Mouse (Mus musculus) heart, postnatal 0 days (tissue): Measurements from ENCODE around the gene Zim1. TPM values are rescaled to one million over a fixed set of nuclear protein-coding genes. Genes with fewer than 3 reads are reported as not detected.
A peak's percentile ranks its signal among the peaks of the same experiment; 100 is the strongest.

Source experiments
- ATAC-seq: fragments of 200-750 bp; cut with Nextera tagmentation; 2 replicates; pipeline ENCODE4 v1.8.0; 2017; ENCODE audit warnings: low read depth, moderate number of reproducible peaks, moderate library complexity; ENCODE audit not compliant: insufficient read depth
- DNase-seq: peaks from one replicate; pipeline ENCODE4 v3.0.0-alpha.2; 2016; ENCODE audit warnings: low spot score
- H3K27ac ChIP-seq: fragments of 300-500 bp; sonication (generic); 2 replicates; pipeline ENCODE4 v1.5.1; 2014; ENCODE audit warnings: low read depth, mild to moderate bottlenecking
- H3K27me3 ChIP-seq: fragments of 300-500 bp; sonication (generic); 2 replicates; pipeline ENCODE4 v1.6.1; 2014; ENCODE audit warnings: low read length, mixed read lengths; ENCODE audit not compliant: control insufficient read depth, insufficient read depth
- H3K36me3 ChIP-seq: fragments of 300-500 bp; sonication (generic); replicated peaks from 2 replicates; pipeline ENCODE4 v1.6.1; 2014; ENCODE audit warnings: low read length, mixed read lengths; ENCODE audit not compliant: control insufficient read depth, insufficient read depth
- H3K4me1 ChIP-seq: fragments of 300-500 bp; sonication (generic); 2 replicates; pipeline ENCODE4 v1.6.1; 2014; ENCODE audit warnings: antibody characterized with exemption; ENCODE audit not compliant: control insufficient read depth, insufficient read depth
- H3K4me2 ChIP-seq: fragments of 300-500 bp; sonication (generic); 2 replicates; pipeline ENCODE4 v1.6.1; 2014; ENCODE audit warnings: low read depth, mild to moderate bottlenecking, low read length, moderate library complexity
- H3K4me3 ChIP-seq: fragments of 300-500 bp; sonication (generic); 2 replicates; pipeline ENCODE4 v1.5.1; 2014; ENCODE audit warnings: low read depth, low read length
- H3K9ac ChIP-seq: fragments of 300-500 bp; sonication (generic); replicated peaks from 2 replicates; pipeline ENCODE4 v1.6.1; 2014; ENCODE audit warnings: low read depth, low read length, mixed read lengths
- H3K9me3 ChIP-seq: fragments of 300-500 bp; sonication (generic); replicated peaks from 2 replicates; pipeline ENCODE4 v1.6.1; 2016; ENCODE audit warnings: low read length; ENCODE audit not compliant: control insufficient read depth
- CTCF ChIP-seq: IDR thresholded peaks from 2 replicates; pipeline ENCODE4 v1.5.1; 2016; ENCODE audit warnings: antibody characterized with exemption, control low read depth, low read depth
- EP300 ChIP-seq: IDR thresholded peaks from 2 replicates; pipeline ENCODE4 v1.6.1; 2016; ENCODE audit warnings: antibody characterized with exemption, low read depth
- WGBS: fragments of 180-500 bp; shearing (Covaris S2); extraction: QIAGEN DNeasy Blood & Tissue Kit; methylation state at CpG from one replicate; pipeline ENCODE4 v1.1.7; 2014; 5-methylcytosine and 5-hydroxymethylcytosine counted together
- polyA plus RNA-seq: library from polyadenylated mRNA; unstranded; fragments of >200 nt; fragmentation: Nextera tagmentation; extraction: Ambion mirVana; gene quantifications from 2 replicates; pipeline ENCODE4 v1.2.1, GENCODE M21; 2015
- total RNA-seq: library from RNA; depleted of rRNA; stranded (reverse); fragments of >200 nt; gene quantifications from 2 replicates; pipeline ENCODE4 v1.2.3, GENCODE M21; 2014; ENCODE audit warnings: low replicate concordance

Gene Zim1
- total and polyA plus RNA-seq, 2 experiments from 2014 or later: 1.3 to 5.6 TPM

DNA sequence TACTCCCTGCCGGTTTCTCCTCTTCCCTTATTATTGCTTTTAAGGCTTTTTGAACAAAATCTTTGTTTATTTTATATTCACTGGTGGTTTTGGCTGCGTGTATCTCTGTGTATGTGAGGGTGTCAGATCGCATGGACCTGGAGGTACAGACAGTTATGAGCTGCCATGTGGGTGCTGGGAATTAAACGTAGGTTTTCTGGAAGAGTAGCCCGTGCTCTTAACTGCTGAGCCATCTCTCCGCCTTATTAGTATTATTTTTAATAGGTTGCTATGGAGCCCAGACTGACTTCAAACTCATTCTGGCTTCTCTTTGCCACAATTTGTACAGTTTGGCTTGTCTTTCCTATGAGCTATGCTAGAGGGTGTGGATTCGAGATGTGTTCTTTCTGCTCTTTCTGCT is 32.8 kb downstream of the Zim1 start:
- DNase-seq: no peak
- TF ChIP-seq EP300: no peak
- TF ChIP-seq CTCF: no peak
- H3K4me2 ChIP-seq: no peak overlapping the region
- no peaks in the 10 kb centered on the region for H3K27me3 ChIP-seq
- no peaks in the 10 kb centered on the region for H3K36me3 ChIP-seq
- H3K9me3 ChIP-seq: no peaks in the 10 kb centered on the region
- no peak for ATAC-seq
- peaks cover 13% of the 10 kb centered on the region; the same call in 1 of the 2 replicates for H3K4me1 ChIP-seq
- 77% methylated on average over 7 of the region's 7 CpGs for WGBS
- no peak overlapping the region for H3K4me3 ChIP-seq
- H3K27ac ChIP-seq: no peak overlapping the region
- no peak overlapping the region for H3K9ac ChIP-seq

DNA sequence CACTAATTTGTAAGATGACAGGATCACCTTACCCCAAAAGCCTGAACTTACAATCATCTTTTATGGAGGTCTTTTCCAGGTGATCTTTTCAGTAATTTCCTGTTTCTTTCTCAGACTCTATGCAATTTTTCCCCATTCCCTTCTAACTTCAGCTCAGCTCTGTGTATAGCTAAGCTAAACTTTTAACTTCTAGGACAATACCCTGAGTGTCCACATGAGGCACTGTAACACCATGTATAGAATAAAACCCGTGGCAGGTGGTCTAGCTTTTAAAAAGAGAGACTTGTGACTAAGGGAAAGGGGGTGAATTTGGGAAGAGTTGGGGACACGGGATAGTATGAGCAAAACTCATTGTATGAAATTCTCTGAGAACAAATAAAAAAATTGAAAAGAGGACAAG is 36.6 kb downstream of the Zim1 start:
- WGBS: 14% methylated on average over 2 of the region's 2 CpGs
- Histone ChIP-seq H3K4me2 (no peak overlapping the region), H3K9ac (no peak overlapping the region), H3K36me3 (no peaks in the 10 kb centered on the region), H3K9me3 (no peaks in the 10 kb centered on the region), H3K4me1 (no peaks in the 10 kb centered on the region), H3K27ac (no peak overlapping the region), H3K4me3 (no peak overlapping the region), H3K27me3 (no peaks in the 10 kb centered on the region)
- TF ChIP-seq CTCF: peak; percentile 70
- no peak for TF ChIP-seq EP300
- no peak for ATAC-seq
- DNase-seq: peak; percentile 57

DNA sequence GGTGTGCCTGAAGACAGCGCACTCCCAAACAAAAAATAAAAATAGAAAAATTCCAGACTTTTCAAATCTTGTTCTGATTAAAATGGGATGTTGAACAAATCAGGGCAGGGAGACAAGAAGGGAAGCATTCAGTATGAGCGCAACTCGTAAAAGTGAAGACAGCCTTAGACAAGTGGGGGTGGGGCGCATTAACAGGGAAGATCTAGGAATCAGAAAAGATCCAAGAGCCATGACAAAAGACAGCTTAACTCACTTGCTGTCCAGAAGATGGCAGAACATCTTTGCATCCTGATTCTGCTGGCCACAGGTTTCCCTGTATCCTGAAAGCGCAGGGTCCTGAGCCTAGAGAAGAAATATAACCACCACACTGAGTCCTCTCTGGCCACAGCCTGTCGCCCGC is 37.6 kb downstream of the Zim1 start:
- no peaks in the 10 kb centered on the region for H3K27me3 ChIP-seq
- DNase-seq (no peak), ATAC-seq (no peak)
- no peak overlapping the region for H3K27ac ChIP-seq
- no peak overlapping the region for H3K4me3 ChIP-seq
- no peak overlapping the region for H3K4me2 ChIP-seq
- H3K4me1 ChIP-seq: no peaks in the 10 kb centered on the region
- H3K36me3 ChIP-seq: no peaks in the 10 kb centered on the region
- no peak overlapping the region for H3K9ac ChIP-seq
- TF ChIP-seq CTCF (no peak), EP300 (no peak)
- 83% methylated on average over 7 of the region's 7 CpGs for WGBS
- no peaks in the 10 kb centered on the region for H3K9me3 ChIP-seq

DNA sequence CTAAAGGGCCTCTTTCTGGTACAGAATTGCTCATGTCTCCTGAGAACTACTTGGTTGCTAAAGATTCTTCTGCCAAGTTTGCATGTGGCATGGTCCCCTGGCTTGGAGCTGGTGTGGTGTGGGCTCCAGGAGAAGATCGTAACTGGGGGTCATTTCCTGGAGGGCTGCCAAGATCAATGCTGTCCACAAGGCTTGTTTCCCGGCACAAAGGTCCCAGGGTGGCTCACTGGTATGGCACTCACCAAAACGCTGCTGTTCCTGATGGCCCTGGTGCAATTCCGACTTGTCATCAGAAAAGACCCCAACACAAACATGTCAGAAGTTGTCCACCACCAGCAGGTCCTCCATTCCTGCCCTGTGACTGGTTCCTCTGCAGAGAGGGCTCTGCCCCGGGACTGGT is 44.1 kb downstream of the Zim1 start:
- Histone ChIP-seq H3K27me3 (no peaks in the 10 kb centered on the region), H3K9ac (no peak overlapping the region), H3K36me3 (no peaks in the 10 kb centered on the region), H3K4me2 (no peak overlapping the region), H3K4me1 (no peaks in the 10 kb centered on the region), H3K9me3 (no peaks in the 10 kb centered on the region), H3K4me3 (no peak overlapping the region), H3K27ac (no peak overlapping the region)
- DNase-seq (no peak), ATAC-seq (no peak)
- WGBS: 64% methylated on average over 5 of the region's 5 CpGs
- TF ChIP-seq CTCF: no peak
- no peak for TF ChIP-seq EP300

GRCm38 (mm10) chr7:6651221-6651620 is 45.0 kb downstream of the Zim1 start:
- ATAC-seq (no peak), DNase-seq (no peak)
- no peak overlapping the region for H3K4me2 ChIP-seq
- H3K4me1 ChIP-seq: no peaks in the 10 kb centered on the region
- H3K27me3 ChIP-seq: no peaks in the 10 kb centered on the region
- TF ChIP-seq CTCF (no peak), EP300 (no peak)
- H3K9ac ChIP-seq: no peak overlapping the region
- H3K36me3 ChIP-seq: no peaks in the 10 kb centered on the region
- H3K9me3 ChIP-seq: no peaks in the 10 kb centered on the region
- H3K27ac ChIP-seq: no peak overlapping the region
- no peak overlapping the region for H3K4me3 ChIP-seq
- WGBS: 61% methylated on average over 7 of the region's 7 CpGs

DNA sequence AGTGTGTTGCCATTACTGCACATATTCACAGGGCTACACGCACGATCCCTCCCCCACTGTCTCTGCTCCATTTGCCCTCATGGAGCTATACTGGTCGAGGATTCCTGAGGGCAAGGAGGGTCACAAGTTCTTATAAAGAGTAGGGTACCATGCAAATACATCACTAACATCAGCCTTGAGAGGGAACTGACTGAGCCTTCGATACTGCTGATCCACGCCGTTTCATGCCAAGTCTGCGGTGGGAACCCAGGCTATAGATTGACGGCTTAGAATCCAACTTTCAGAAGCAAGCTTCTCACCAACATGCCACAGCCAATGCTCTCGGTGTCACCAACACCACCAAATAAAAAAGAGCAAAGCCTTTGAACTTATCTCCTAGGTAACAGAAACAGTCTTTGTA is 45.7 kb downstream of the Zim1 start:
- ATAC-seq (no peak), DNase-seq (no peak)
- Histone ChIP-seq H3K9ac (no peak overlapping the region), H3K4me2 (no peak overlapping the region), H3K9me3 (no peaks in the 10 kb centered on the region), H3K4me1 (no peaks in the 10 kb centered on the region), H3K4me3 (no peak overlapping the region), H3K27me3 (no peaks in the 10 kb centered on the region), H3K27ac (no peak overlapping the region), H3K36me3 (no peaks in the 10 kb centered on the region)
- 84% methylated on average over 9 of the region's 9 CpGs for WGBS
- TF ChIP-seq EP300 (no peak), CTCF (no peak)
